Mouse (Mus musculus) ovary, adult 10 weeks (tissue): ENCODE measurements around the gene Gphn. TPM values are rescaled to one million over a fixed set of nuclear protein-coding genes. Genes with fewer than 3 reads are reported as not detected.

Source experiments
- polyA plus RNA-seq: library from polyadenylated mRNA; stranded (reverse); fragments of 350-450 nt; fragmentation: Illumina TruSeq; extraction: RNeasy Lipid Tissue Mini Kit (QIAGEN cat#74804); gene quantifications from one replicate; pipeline ENCODE4 v1.2.3, GENCODE M21; 2014

Gene Gphn
- polyA plus RNA-seq = 27.3 TPM

DNA sequence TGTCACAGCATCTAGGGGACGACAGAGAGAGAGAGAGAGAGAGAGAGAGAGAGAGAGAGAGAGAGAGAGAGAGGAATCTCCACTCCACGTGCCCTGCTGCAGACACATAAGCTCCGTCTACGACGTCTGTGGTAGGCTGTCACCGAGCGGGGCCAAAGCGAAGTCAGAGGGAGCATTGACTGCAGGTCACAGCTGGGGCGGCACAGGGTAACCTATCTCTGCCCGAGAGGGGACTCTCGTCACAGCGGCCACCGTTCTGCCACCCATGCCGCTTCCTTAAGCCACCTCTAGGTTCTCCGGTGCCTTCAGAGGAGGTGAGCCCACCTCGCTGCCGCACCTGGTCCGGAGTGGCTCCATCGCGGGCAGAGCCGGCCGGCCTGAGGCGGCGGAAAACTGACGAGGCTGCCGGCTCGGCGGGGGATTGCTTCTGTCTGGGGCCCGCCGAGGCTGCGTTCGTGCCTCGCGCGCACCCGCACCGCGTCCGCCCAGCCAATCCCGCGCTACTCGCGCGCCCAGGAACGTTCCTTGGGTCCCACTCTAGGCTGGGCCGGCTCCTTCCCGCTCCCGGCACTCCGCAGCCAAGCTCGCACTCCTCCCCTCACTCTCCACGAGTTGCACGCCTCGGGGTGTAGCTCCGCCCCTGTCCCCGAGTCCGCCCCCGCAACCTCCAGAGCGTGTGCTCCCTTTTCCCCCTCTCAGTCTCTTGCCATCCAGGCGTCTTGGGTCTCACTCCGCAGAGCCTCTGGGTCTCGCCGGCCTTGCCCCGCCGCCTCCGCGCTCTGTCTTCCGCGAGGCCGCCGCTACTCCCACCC is at the start of gene Gphn:
TSS of gene Gphn (plus strand) at position 673 of the 812 bp plus-strand sequence.

DNA sequence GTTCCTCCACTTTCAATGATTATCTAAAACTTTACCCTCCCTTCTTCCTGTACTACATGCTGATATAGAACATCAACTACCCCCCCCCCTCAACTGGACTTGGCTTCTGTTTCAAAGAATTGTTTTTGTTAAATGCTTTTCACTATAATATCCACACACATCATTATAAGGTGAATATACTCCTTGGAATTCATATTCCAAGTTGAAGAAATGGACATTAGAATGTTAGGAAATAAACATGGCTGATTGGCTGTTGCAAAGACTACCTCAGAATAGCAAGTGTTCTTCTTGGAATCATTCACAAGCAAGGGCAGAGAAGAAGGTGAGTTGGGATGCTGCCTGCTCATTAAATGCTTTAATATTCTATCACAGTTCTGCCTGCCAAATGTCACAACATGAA is 32.2 kb upstream of the Gphn start, which contains the start of gene Gm6657:
TSS of gene Gm6657 (plus strand) at position 301 of the 400 bp plus-strand sequence.

DNA sequence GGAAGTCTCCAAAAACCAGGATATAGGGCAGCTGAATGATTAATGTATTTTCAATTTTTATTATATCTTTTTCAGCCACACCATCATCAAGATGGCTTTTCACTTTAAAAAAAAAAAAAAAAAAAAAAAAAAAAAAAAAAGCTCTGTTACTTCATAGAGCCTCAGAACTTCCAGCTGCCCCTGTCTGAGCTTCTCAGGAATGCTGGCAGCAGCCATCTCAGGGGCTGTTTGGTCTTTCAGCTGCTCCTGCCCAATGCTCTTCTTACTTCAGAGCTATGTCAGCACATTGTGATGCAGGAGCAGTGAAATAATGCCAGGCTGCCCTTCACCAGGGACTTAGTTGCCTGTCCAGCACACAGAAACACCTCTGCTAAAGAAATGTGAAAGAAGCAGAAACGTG is 465.1 kb downstream of the Gphn start, which contains the start of gene Fam71d:
TSS of gene Fam71d (plus strand) at position 211 of the 400 bp plus-strand sequence.

Other genes with a start within 250 kb of the Gphn start
- gene Gm6657, start 32.1 kb upstream of the Gphn start, polyA plus RNA-seq = not detected